Mouse (Mus musculus): ENCODE data around the gene S100pbp. TPM values are rescaled to one million over a fixed set of nuclear protein-coding genes. Genes with fewer than 3 reads are reported as not detected.

S100pbp gene
- polyA plus RNA-seq, 1 experiment, result 42.0 TPM

GRCm38 (mm10) chr4:129107348-129107899 lies 82.1 kb downstream of the S100pbp start:
- no peak for TF ChIP-seq POLR2A (IDR thresholded peaks at IDR 0.05; ENCODE audit: borderline replicate concordance, extremely low read depth, insufficient read depth, insufficient read length, poor library complexity, severe bottlenecking)
- no peak for TF ChIP-seq CTCF (IDR thresholded peaks at IDR 0.05; ENCODE audit: borderline replicate concordance, extremely low read depth, insufficient read depth, insufficient read length)
- DNase-seq (ENCODE audit: low read depth), result no peak

DNA sequence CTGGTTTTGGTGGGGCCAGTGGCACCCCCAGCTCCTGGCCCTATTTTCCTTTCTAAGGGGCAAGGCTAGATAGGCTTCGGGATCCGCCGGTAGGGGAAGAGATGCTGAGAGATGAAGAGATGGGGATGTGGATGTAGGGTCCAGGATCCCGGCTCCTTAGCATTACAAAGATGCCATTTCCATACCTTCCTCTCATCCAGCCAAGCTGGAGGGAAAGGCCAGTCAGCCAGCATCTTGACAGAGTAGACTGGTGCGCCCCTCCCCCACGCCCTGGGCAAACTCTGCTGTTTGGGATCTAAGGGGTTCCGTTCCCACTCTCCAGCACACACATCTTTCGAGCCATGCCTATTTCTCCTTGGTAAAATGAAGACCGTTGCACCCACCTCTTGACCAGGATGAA lies 83.5 kb downstream of the S100pbp start:
- TF ChIP-seq POLR2A (IDR thresholded peaks at IDR 0.05; ENCODE audit: borderline replicate concordance, extremely low read depth, insufficient read depth, insufficient read length, poor library complexity, severe bottlenecking) (no peak), CTCF (IDR thresholded peaks at IDR 0.05; ENCODE audit: borderline replicate concordance, extremely low read depth, insufficient read depth, insufficient read length) (no peak)
- DNase-seq (ENCODE audit: low read depth), result no peak

DNA sequence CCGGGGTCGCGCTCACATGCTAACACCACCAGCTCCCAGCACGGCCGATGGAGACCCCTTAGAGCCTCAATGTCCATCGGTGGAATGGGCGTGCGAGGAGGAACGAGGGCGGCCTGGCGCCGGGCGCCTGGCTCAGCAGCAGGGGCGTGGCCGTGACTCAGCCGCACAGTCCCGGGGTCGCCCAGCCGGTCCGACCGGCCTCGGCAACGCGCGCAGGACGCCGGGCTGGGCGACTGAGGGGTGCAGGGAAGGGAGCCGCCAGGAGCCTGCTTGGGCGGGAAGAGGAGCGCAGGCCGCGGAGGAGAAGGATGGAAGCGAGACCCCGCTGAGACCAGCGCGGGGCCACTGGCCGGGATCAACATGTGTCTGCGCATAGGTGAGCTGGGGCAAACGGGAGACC lies 84.2 kb downstream of the S100pbp start, which contains the start of gene Tmem54:
Gene Tmem54 (plus strand): TSS at position 193 of the 400 bp plus-strand sequence.
- DNase-seq (ENCODE audit: low read depth), result no peak
- no peak for TF ChIP-seq POLR2A (IDR thresholded peaks at IDR 0.05; ENCODE audit: borderline replicate concordance, extremely low read depth, insufficient read depth, insufficient read length, poor library complexity, severe bottlenecking)
- no peak for TF ChIP-seq CTCF (IDR thresholded peaks at IDR 0.05; ENCODE audit: borderline replicate concordance, extremely low read depth, insufficient read depth, insufficient read length)

GRCm38 (mm10) chr4:129102133-129102829 lies 87.2 kb downstream of the S100pbp start:
- TF ChIP-seq CTCF (IDR thresholded peaks at IDR 0.05; ENCODE audit: borderline replicate concordance, extremely low read depth, insufficient read depth, insufficient read length), result no peak
- TF ChIP-seq POLR2A (IDR thresholded peaks at IDR 0.05; ENCODE audit: borderline replicate concordance, extremely low read depth, insufficient read depth, insufficient read length, poor library complexity, severe bottlenecking), result no peak
- DNase-seq (ENCODE audit: low read depth), result no peak

Other genes starting within 250 kb of the S100pbp start
- gene Azin2, start 227.3 kb downstream of the S100pbp start, polyA plus RNA-seq (2012; rRNA removed), result 14.3 and 15.8 TPM in 2 replicates
- 54.3 and 68.4 TPM in 2 replicates for gene Ak2, start 197.8 kb downstream of the S100pbp start, polyA plus RNA-seq (2012; rRNA removed)
- 73.0 and 84.4 TPM in 2 replicates for gene Rnf19b, start 131.5 kb downstream of the S100pbp start, polyA plus RNA-seq (2012; rRNA removed)
- 0.42 and 0.81 TPM in 2 replicates for gene Tmem54, start 84.2 kb downstream of the S100pbp start, polyA plus RNA-seq (2012; rRNA removed)
- 50.3 and 57.2 TPM in 2 replicates for gene Hpca, start 67.7 kb downstream of the S100pbp start, polyA plus RNA-seq (2012; rRNA removed)
- 4.4 and 7.4 TPM in 2 replicates for gene Fndc5, start 52.7 kb downstream of the S100pbp start, polyA plus RNA-seq (2012; rRNA removed)
- gene Yars, start within 50 bp of the S100pbp start, polyA plus RNA-seq (2012; rRNA removed), result 54.5 and 68.4 TPM in 2 replicates
- 12.2 and 15.9 TPM in 2 replicates for gene C77080, start 71.7 kb upstream of the S100pbp start, polyA plus RNA-seq (2012; rRNA removed)
- gene Sync, start 97.9 kb upstream of the S100pbp start, polyA plus RNA-seq (2012; rRNA removed), result 0.44 and 1.1 TPM in 2 replicates
- 115 and 121 TPM in 2 replicates for gene Rbbp4, start 145.6 kb upstream of the S100pbp start, polyA plus RNA-seq (2012; rRNA removed)
- 17.9 and 23.8 TPM in 2 replicates for gene Zbtb8os, start 146.0 kb upstream of the S100pbp start, polyA plus RNA-seq (2012; rRNA removed)
- 19.5 and 23.1 TPM in 2 replicates for gene Zbtb8a, start 188.4 kb upstream of the S100pbp start, polyA plus RNA-seq (2012; rRNA removed)

Data from brain, embryonic 14.5 days (tissue).